Mouse (Mus musculus) hindbrain, embryonic 12.5 days (tissue): ENCODE measurements at regions not wholly inside any gene's neighbourhood (a gene's known extent, or its start where the extent isn't known, plus 50 kb on each side); places are given as distances from the start of the nearest gene placed in this dataset.

Source experiments
- ATAC-seq: fragments of 200-750 bp; cut with Nextera tagmentation; 2 replicates; pipeline ENCODE4 v1.8.0; 2017; ENCODE audit warnings: moderate TSS enrichment; ENCODE audit not compliant: low FRiP score
- H3K27ac ChIP-seq: fragments of 300-500 bp; sonication (generic); 2 replicates; pipeline ENCODE4 v1.5.1; 2016; ENCODE audit warnings: mild to moderate bottlenecking
- H3K27me3 ChIP-seq: fragments of 300-500 bp; sonication (generic); 2 replicates; pipeline ENCODE4 v1.6.1; 2016; ENCODE audit warnings: mild to moderate bottlenecking
- H3K36me3 ChIP-seq: fragments of 300-500 bp; sonication (generic); 2 replicates; pipeline ENCODE4 v1.6.1; 2016; ENCODE audit warnings: mild to moderate bottlenecking
- H3K4me1 ChIP-seq: fragments of 300-500 bp; sonication (generic); 2 replicates; pipeline ENCODE4 v1.6.1; 2016
- H3K4me2 ChIP-seq: fragments of 300-500 bp; sonication (generic); replicated peaks from 2 replicates; pipeline ENCODE4 v1.6.1; 2016; ENCODE audit warnings: mild to moderate bottlenecking
- H3K4me3 ChIP-seq: fragments of 300-500 bp; sonication (generic); 2 replicates; pipeline ENCODE4 v1.5.1; 2016; ENCODE audit warnings: mild to moderate bottlenecking
- H3K9ac ChIP-seq: fragments of 300-500 bp; sonication (generic); 2 replicates; pipeline ENCODE4 v1.6.1; 2016; ENCODE audit warnings: mild to moderate bottlenecking, moderate library complexity
- H3K9me3 ChIP-seq: fragments of 300-500 bp; sonication (generic); replicated peaks from 2 replicates; pipeline ENCODE4 v1.6.1; 2016; ENCODE audit warnings: mild to moderate bottlenecking
- WGBS: fragments of 180-500 bp; shearing (Covaris S2); methylation state at CpG from one replicate; pipeline ENCODE4 v1.1.7; 2016; 5-methylcytosine and 5-hydroxymethylcytosine counted together

DNA sequence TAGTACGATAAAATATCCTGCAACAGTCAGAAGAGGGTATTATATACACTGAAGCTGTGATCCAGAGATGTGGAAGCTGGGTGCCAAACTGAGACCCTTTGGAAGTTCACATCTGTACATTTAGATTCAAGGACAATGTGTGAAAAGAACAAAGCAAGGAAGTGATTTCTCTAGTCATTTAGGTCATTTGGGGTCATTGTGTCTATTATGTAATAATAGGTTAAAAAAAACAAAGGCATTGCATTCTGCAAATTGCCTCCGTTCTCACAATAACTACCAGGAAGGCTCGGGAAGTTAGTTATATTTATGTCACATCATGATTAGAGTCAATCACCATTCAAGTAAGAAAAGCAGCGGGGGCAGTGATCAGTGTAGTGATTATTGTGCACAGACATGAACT, 563.3 kb downstream of the Trim52 start:
- no peak overlapping the region for H3K9ac ChIP-seq
- no peaks in the 10 kb centered on the region for H3K4me1 ChIP-seq
- ATAC-seq: no peak
- no peak overlapping the region for H3K4me3 ChIP-seq
- H3K9me3 ChIP-seq: no peaks in the 10 kb centered on the region
- no peak overlapping the region for H3K27ac ChIP-seq
- no peak overlapping the region for H3K4me2 ChIP-seq
- H3K27me3 ChIP-seq: no peaks in the 10 kb centered on the region
- WGBS: 30% methylated on average over 4 of the region's 4 CpGs
- H3K36me3 ChIP-seq: no peaks in the 10 kb centered on the region

DNA sequence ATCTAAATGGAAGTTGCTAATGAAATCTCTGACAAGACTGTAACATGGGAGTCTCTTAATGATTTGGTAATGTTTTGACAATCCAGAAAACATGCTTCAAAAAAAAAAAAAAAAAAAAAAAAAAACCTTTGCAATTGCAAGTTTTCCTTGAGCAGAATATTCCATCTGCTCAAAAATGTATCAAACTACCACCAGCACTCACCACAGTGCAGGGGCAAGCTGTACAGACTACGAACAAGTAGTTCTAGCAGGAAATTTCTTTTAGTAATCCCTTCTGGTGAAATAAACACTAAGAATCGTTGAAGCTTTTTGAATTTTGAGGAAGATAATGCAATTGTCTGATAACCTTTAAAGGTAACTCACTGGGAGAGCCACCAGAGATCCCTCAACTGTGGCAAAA, 572.0 kb downstream of the Trim52 start:
- H3K4me3 ChIP-seq: no peak overlapping the region
- WGBS: 81% methylated on average over 2 of the region's 2 CpGs
- no peaks in the 10 kb centered on the region for H3K27me3 ChIP-seq
- no peak overlapping the region for H3K27ac ChIP-seq
- no peaks in the 10 kb centered on the region for H3K4me1 ChIP-seq
- no peak overlapping the region for H3K4me2 ChIP-seq
- H3K9me3 ChIP-seq: no peaks in the 10 kb centered on the region
- H3K9ac ChIP-seq: no peak overlapping the region
- no peaks in the 10 kb centered on the region for H3K36me3 ChIP-seq
- ATAC-seq: no peak

DNA sequence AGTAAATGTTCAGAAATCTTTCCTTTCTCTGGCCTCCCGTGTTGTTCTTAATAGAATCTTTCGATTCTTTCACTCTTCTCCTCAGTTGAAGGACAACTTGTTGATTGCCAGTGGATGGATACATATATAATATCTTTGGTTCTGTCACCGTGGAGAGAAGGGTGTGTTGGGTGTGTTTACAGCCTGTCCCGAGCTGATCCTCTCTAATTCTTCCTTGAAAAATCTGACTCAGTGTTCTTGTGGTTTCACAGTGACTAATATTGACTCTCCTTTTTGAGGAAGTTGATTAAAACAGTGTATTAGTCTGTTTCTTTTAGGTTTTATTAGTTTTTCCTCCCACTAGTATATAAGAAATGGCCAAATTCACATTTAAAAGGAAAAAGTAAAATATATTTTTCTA, 575.2 kb downstream of the Trim52 start:
- Histone ChIP-seq H3K27me3 (no peaks in the 10 kb centered on the region), H3K4me2 (no peak overlapping the region), H3K9ac (no peak overlapping the region), H3K4me1 (no peaks in the 10 kb centered on the region), H3K4me3 (no peak overlapping the region), H3K36me3 (no peaks in the 10 kb centered on the region), H3K27ac (no peak overlapping the region), H3K9me3 (no peaks in the 10 kb centered on the region)
- 76% methylated on average over 4 of the region's 4 CpGs for WGBS
- ATAC-seq: no peak

DNA sequence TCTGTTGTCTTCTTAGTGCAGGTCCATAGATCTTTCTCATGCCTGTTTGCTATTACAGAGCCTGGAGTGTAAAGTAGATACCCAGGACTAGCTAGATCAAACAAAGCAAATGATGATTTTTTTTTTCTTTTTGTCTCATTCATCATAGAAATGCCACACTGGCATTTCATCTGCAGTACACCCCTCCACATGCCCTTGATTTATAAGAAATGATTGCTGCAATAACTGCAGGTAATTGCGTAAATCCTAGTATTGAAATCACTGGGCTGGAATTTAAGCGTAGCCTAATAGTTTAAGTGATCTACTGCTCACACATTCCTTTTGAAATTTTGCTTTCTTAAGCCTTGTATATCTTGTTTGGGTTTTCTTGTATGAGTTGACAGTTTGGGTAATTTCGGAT, 581.4 kb downstream of the Trim52 start:
- H3K4me2 ChIP-seq: no peak overlapping the region
- no peaks in the 10 kb centered on the region for H3K9me3 ChIP-seq
- WGBS: 84% methylated on average over 3 of the region's 3 CpGs
- no peak overlapping the region for H3K9ac ChIP-seq
- no peak for ATAC-seq
- H3K4me1 ChIP-seq: no peaks in the 10 kb centered on the region
- H3K4me3 ChIP-seq: no peak overlapping the region
- no peaks in the 10 kb centered on the region for H3K36me3 ChIP-seq
- H3K27ac ChIP-seq: no peak overlapping the region
- no peaks in the 10 kb centered on the region for H3K27me3 ChIP-seq

DNA sequence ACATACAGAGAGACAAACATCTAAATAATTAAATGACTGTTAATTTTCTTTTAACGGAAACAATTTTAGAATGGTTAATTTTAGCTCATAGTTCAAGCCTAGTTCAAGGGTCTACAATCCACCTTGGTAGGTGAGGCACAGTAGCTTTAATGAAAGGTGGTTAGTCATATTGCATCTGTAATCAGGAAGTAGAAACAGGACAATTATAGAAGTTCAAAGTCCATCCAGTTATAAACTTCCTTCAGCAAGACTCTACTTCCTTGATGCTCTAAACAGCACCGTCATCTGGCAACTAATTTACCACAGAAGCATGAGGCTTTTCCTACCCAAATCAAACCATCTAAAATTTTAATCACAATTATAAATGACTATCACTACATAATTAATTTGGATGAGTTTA, 608.0 kb downstream of the Trim52 start:
- Histone ChIP-seq H3K4me1 (no peaks in the 10 kb centered on the region), H3K27ac (no peak overlapping the region), H3K4me3 (no peak overlapping the region), H3K27me3 (no peaks in the 10 kb centered on the region), H3K9me3 (no peaks in the 10 kb centered on the region), H3K9ac (no peak overlapping the region), H3K36me3 (no peaks in the 10 kb centered on the region), H3K4me2 (no peak overlapping the region)
- 91% methylated on average over 2 of the region's 2 CpGs for WGBS
- no peak for ATAC-seq

DNA sequence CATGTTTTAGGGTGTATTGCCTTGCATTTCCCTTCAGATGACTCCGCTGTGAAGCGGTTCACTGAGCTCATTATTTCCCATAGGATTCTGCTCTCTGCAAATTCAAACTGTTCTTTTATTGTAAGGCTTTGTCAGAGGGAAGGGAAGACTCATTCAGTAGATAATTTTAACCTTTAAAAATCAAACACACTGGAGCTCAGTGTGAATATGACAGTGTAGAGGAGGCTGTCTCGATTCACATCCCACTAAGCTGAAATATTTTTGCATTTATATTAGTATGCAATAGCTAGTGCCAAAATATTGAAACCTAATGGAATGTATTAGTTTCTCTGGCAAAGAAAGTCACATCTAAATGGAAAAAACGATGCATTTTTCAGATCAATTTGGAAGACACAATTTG, 627.8 kb downstream of the Trim52 start:
- Histone ChIP-seq H3K4me3 (no peak overlapping the region), H3K36me3 (no peaks in the 10 kb centered on the region)
- no peak for ATAC-seq

DNA sequence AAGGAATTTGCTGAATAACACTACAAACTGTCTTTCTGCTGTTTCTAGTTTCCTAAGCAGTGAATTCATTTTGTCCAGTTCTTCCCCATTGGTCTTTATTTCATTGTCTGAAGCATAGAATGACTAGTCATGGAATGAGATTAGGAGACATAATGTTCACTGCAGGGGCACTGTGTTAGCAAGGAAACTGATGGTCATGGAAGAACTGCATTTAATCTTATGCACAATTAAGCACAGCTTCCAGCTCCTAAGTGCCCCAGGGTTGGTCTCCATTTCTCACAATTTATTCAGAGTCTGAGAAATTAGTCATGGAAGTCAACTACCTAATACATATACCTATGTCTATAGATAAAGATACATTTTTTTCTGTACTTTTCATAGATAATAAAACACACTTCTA, 634.9 kb downstream of the Trim52 start:
- Histone ChIP-seq H3K27ac (no peak overlapping the region), H3K9ac (no peak overlapping the region), H3K4me3 (no peak overlapping the region), H3K36me3 (no peaks in the 10 kb centered on the region), H3K27me3 (no peaks in the 10 kb centered on the region), H3K4me1 (no peaks in the 10 kb centered on the region), H3K9me3 (no peaks in the 10 kb centered on the region), H3K4me2 (no peak overlapping the region)
- ATAC-seq: peak; percentile 56; the same call in 1 of the 2 replicates

More for the DNA sequence above, 627.8 kb downstream of the Trim52 start:
- no peaks in the 10 kb centered on the region for H3K4me1 ChIP-seq
- H3K9ac ChIP-seq: no peak overlapping the region
- peak overlapping the region; percentile 17; the same call in 1 of the 2 replicates for H3K27ac ChIP-seq
- H3K9me3 ChIP-seq: no peaks in the 10 kb centered on the region
- WGBS: 68% methylated on average over 4 of the region's 4 CpGs
- no peak overlapping the region for H3K4me2 ChIP-seq
- H3K27me3 ChIP-seq: no peaks in the 10 kb centered on the region

DNA sequence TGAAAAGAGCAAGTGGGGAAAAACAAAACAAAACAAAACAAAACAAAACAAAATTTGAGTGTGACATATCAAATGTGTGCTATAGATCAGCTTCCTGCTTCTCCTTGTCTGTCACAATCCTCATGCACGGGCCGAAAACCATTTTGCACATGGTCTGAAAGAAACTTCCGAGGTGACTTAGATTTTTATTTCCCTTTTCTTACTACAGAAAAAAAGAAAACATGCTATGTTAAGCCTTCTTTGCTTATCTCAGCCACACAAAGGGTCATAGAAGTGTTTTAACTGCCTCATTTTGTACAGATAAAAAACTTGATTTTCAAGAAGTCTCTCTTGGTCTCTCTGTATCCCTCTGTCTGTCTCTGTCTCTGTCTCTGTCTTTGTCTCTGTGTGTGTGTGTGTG, 654.2 kb downstream of the Trim52 start:
- no peak for ATAC-seq
- Histone ChIP-seq H3K9ac (no peak overlapping the region), H3K4me1 (no peaks in the 10 kb centered on the region), H3K4me2 (no peak overlapping the region), H3K9me3 (no peaks in the 10 kb centered on the region), H3K4me3 (no peak overlapping the region), H3K27ac (no peak overlapping the region), H3K27me3 (no peaks in the 10 kb centered on the region), H3K36me3 (no peaks in the 10 kb centered on the region)
- 87% methylated on average over 3 of the region's 3 CpGs for WGBS

DNA sequence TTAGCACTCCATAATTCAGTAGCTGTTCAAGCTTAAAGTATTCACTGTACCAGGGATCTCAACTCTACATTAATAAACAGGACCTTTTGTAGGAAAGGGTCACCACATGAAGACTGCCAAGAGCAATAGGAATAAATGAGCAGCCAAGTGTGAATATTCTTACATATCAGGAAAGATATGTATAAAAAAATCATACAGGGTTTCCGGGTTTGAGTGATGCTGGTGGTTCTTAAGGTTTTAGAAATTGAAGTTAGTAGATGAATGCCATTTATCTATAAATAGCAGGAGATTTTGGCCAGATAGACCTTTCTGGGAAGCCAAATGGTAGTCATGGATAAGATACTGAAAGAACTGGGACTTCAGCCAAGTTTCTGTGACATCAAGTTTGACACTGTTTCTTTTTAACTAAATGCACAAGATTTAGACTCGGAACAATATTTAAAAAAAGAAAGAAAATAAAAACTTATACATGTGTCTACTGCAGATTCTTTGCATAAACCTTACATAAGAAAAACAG, 657.1 kb downstream of the Trim52 start:
- no peak overlapping the region for H3K4me3 ChIP-seq
- 86% methylated on average over 2 of the region's 2 CpGs for WGBS
- no peak overlapping the region for H3K4me2 ChIP-seq
- H3K4me1 ChIP-seq: no peaks in the 10 kb centered on the region
- no peaks in the 10 kb centered on the region for H3K9me3 ChIP-seq
- H3K36me3 ChIP-seq: no peaks in the 10 kb centered on the region
- H3K27ac ChIP-seq: no peak overlapping the region
- H3K9ac ChIP-seq: no peak overlapping the region
- no peak for ATAC-seq
- H3K27me3 ChIP-seq: no peaks in the 10 kb centered on the region

DNA sequence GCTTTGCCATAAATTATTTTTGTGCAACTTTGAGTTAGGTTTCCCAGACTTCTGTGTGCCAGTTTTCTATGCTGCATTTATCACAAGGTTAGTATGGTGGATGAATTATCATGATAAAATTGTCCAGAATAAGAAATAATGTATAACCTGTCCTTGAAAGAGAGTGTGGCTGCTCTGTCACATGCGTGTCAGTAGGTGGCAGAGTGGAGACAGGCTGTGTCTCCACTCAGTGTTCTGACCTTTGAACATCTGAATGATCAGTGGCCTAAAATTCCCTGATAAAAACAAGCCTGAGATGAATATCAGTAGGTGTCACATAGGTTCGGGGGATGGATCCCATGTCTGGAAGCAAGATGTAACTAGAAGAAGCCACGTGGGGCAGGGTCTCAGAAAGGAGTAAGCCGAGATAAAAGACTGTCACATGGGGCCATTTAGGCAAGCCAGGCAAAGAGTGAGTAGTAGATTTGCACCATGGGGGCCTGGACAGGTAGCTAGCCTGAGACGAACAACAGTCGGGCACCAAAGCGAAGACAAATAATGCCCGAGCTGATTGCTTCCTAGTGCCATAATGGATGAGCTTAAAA, 660.0 kb downstream of the Trim52 start:
- Histone ChIP-seq H3K4me1 (no peaks in the 10 kb centered on the region), H3K27me3 (no peaks in the 10 kb centered on the region), H3K36me3 (no peaks in the 10 kb centered on the region), H3K27ac (no peak overlapping the region), H3K9me3 (no peaks in the 10 kb centered on the region), H3K4me3 (no peak overlapping the region), H3K4me2 (no peak overlapping the region), H3K9ac (no peak overlapping the region)
- 72% methylated on average over 8 of the region's 8 CpGs for WGBS
- ATAC-seq: no peak
